Comparison of ENCODE assay signal across 22 mouse cellular contexts in genomic region chr3:121738742-121739342, GRCm38 (mm10). TPM values are rescaled to one million over a fixed set of nuclear protein-coding genes. Genes with fewer than 3 reads are reported as not detected.
DNase-seq lines count a peak whose midpoint lies in the region; ATAC-seq lines count a peak whose summit lies in the region.
"Had no signal": no experiment of that assay in that cellular context is flagged by ENCODE, and none has a peak within 500 bp of the region (broad histone marks: within the 10 kb centered on the region; RNA-seq: fewer than 3 reads in every experiment).

No protein-coding gene starts in this region.

- no peak overlapping the region for H3K4me3 ChIP-seq in heart, embryonic 10.5 days
- H3K4me3 ChIP-seq in liver, embryonic 15.5 days (replicated peaks): no peak overlapping the region
- no peak overlapping the region for H3K4me3 ChIP-seq in liver, embryonic 11.5 days (ENCODE audit: low read depth, low read length)
- H3K4me3 ChIP-seq: hindbrain, embryonic 13.5 days; limb, embryonic 15.5 days; midbrain, embryonic 13.5 days; stomach, embryonic 15.5 days had no signal

- peaks cover 12% of the 10 kb centered on the region for H3K36me3 ChIP-seq in heart, embryonic 10.5 days
- H3K36me3 ChIP-seq in liver, embryonic 15.5 days (replicated peaks): no peaks in the 10 kb centered on the region
- H3K36me3 ChIP-seq in liver, embryonic 11.5 days (ENCODE audit: control insufficient read depth, insufficient read depth, low read length): no peaks in the 10 kb centered on the region

- H3K9me3 ChIP-seq in heart, embryonic 10.5 days: no peaks in the 10 kb centered on the region
- H3K9me3 ChIP-seq in liver, embryonic 15.5 days (replicated peaks): no peaks in the 10 kb centered on the region
- no peaks in the 10 kb centered on the region for H3K9me3 ChIP-seq in liver, embryonic 11.5 days (ENCODE audit: control insufficient read depth, low read length)
- H3K9me3 ChIP-seq: hindbrain, embryonic 13.5 days; limb, embryonic 15.5 days; midbrain, embryonic 13.5 days; stomach, embryonic 15.5 days had no signal

- H3K27me3 ChIP-seq in heart, embryonic 10.5 days (ENCODE audit: insufficient read depth, poor library complexity, severe bottlenecking): no peaks in the 10 kb centered on the region
- H3K27me3 ChIP-seq in liver, embryonic 15.5 days: no peaks in the 10 kb centered on the region
- no peaks in the 10 kb centered on the region for H3K27me3 ChIP-seq in liver, embryonic 11.5 days (replicated peaks; ENCODE audit: control insufficient read depth, insufficient read depth, low read length)
- H3K27me3 ChIP-seq: CH12.LX; hindbrain, embryonic 13.5 days; limb, embryonic 15.5 days; midbrain, embryonic 13.5 days; stomach, embryonic 15.5 days had no signal

- peaks cover 29% of the 10 kb centered on the region for H3K4me1 ChIP-seq in heart, embryonic 10.5 days
- H3K4me1 ChIP-seq in liver, embryonic 15.5 days (replicated peaks): 0 out of 2 replicates have a peak, but pooled peaks cover 14% of the 10 kb centered on the region
- peaks cover 14% of the 10 kb centered on the region; the same call in 1 of the 2 replicates for H3K4me1 ChIP-seq in liver, embryonic 11.5 days (replicated peaks; ENCODE audit: control insufficient read depth, insufficient read depth, low read length)

- ATAC-seq in liver, embryonic 15.5 days (ENCODE audit: insufficient read depth): peak; percentile 31; the same call in 1 of the 2 replicates
- no peak for ATAC-seq in liver, embryonic 11.5 days (replicated peaks; ENCODE audit: low FRiP score)
- ATAC-seq: inflammation-experienced regulatory T-cells, adult 6 months; midbrain, embryonic 13.5 days had no signal

- no peak overlapping the region for H3K4me2 ChIP-seq in liver, embryonic 15.5 days
- no peak overlapping the region for H3K4me2 ChIP-seq in liver, embryonic 11.5 days
- H3K4me2 ChIP-seq: heart, embryonic 11.5 days; hindbrain, embryonic 13.5 days; limb, embryonic 15.5 days; midbrain, embryonic 13.5 days; stomach, embryonic 15.5 days had no signal

- no peak overlapping the region for H3K9ac ChIP-seq in liver, embryonic 15.5 days
- H3K9ac ChIP-seq in liver, embryonic 11.5 days (ENCODE audit: low read depth, low read length): no peak overlapping the region
- H3K9ac ChIP-seq: hindbrain, embryonic 13.5 days; limb, embryonic 15.5 days; midbrain, embryonic 13.5 days; stomach, embryonic 15.5 days had no signal

- no peak for DNase-seq in heart, embryonic 10.5 days (ENCODE audit: low spot score)
- no peak for DNase-seq in heart, adult 8-10 months (ENCODE audit: low spot score)
- DNase-seq in liver, embryonic 11.5 days (ENCODE audit: low spot score): no peak
- peak; percentile 2 for DNase-seq in adipocyte (ENCODE audit: low spot score)
- peak; percentile 16 to 34 for DNase-seq in natural killer cell, adult 2 months (ENCODE audit: low spot score in 2 of 2)
- DNase-seq in heart, adult 18-20 months: no peak
- no peak for DNase-seq in frontal cortex, postnatal 10 days (ENCODE audit: low spot score in 2 of 2)
- DNase-seq: adrenal gland, adult 8-10 months; cerebellum, adult 9-10 months; gastrocnemius, postnatal 10 days; heart, postnatal 14 days; kidney, postnatal 10 days; right cerebral cortex, postnatal 25 days; thymus, adult 2 months had no signal

- 0 out of 2 replicates have a peak overlapping the region, but pooled peaks have one; percentile 62 for H3K27ac ChIP-seq in heart, embryonic 10.5 days
- no peak overlapping the region for H3K27ac ChIP-seq in liver, embryonic 15.5 days (replicated peaks)
- H3K27ac ChIP-seq in liver, embryonic 11.5 days (ENCODE audit: low read depth, low read length): no peak overlapping the region
- H3K27ac ChIP-seq: hindbrain, embryonic 13.5 days; limb, embryonic 15.5 days; midbrain, embryonic 13.5 days; stomach, embryonic 15.5 days had no signal

- WGBS in heart, embryonic 10.5 days: 71% methylated on average over 9 of the region's 9 CpGs
- 55% methylated on average over 9 of the region's 9 CpGs for WGBS in liver, embryonic 15.5 days (ENCODE audit: insufficient replicate concordance)
- 64% methylated on average over 9 of the region's 9 CpGs for WGBS in liver, embryonic 11.5 days

RNA-seq across cellular contexts. Expression of gene F3, which starts 15.5 kb away (rescaled TPM):
- 9.2 TPM in 2 replicates for polyA plus RNA-seq in heart, embryonic 10.5 days (2016; fragmentation: Nextera tagmentation; extraction: Ambion mirVana)
- total RNA-seq in heart, adult 8-10 months (2022): 10 to 100 TPM; 21.5 to 33.6 (median 24.0) TPM
- 0.48 and 0.61 TPM in 2 replicates for polyA plus RNA-seq in liver, embryonic 15.5 days (2015; fragmentation: Nextera tagmentation; extraction: Ambion mirVana)
- 1.7 and 2.3 TPM in 2 replicates for polyA plus RNA-seq in liver, embryonic 11.5 days (2014; fragmentation: Nextera tagmentation; extraction: Ambion mirVana)
- total RNA-seq in heart, adult 18-20 months (2021): 10 to 100 TPM; 19.7 to 24.8 TPM

Comparison
In these comparisons a context has a peak if more than half of its experiments do, and no peak if none do; other contexts are left out.
1. DNase-seq: peak in adipocyte (single experiment) and natural killer cell, adult 2 months (2 of 2); none in heart, embryonic 10.5 days (single experiment), heart, adult 8-10 months (single experiment), liver, embryonic 11.5 days (single experiment), heart, adult 18-20 months (0 of 2) and frontal cortex, postnatal 10 days (0 of 2).